Mouse (Mus musculus) forebrain, embryonic 11.5 days (tissue): ENCODE measurements around the gene Ippk. TPM values are rescaled to one million over a fixed set of nuclear protein-coding genes. Genes with fewer than 3 reads are reported as not detected.

Experiments used
- polyA plus RNA-seq: library from polyadenylated mRNA; unstranded; fragments of >200 nt; fragmentation: Nextera tagmentation; extraction: Ambion mirVana; gene quantifications from 2 replicates; pipeline ENCODE4 v1.2.1, GENCODE M21; 2014

Ippk gene
- polyA plus RNA-seq, 1 experiment from 2014 or later, result 16.6 TPM

Other genes starting within 250 kb of the Ippk start
- gene Ninj1, start 233.8 kb upstream of the Ippk start, polyA plus RNA-seq, result 19.6 and 23.8 TPM in 2 replicates
- gene Card19, start 205.2 kb upstream of the Ippk start, polyA plus RNA-seq, result 18.9 and 19.6 TPM in 2 replicates
- 0.32 and 1.4 TPM in 2 replicates for gene Susd3, start 172.5 kb upstream of the Ippk start, polyA plus RNA-seq
- 1.7 and 2.1 TPM in 2 replicates for gene Fgd3, start 100.9 kb upstream of the Ippk start, polyA plus RNA-seq
- gene Bicd2, start 79.7 kb upstream of the Ippk start, polyA plus RNA-seq, result 35.7 and 38.5 TPM in 2 replicates
- 1.2 and 1.5 TPM in 2 replicates for gene Tes3-ps, start 72.1 kb downstream of the Ippk start, polyA plus RNA-seq
- gene Ecm2, start 83.6 kb downstream of the Ippk start, polyA plus RNA-seq, result 0.76 and 0.80 TPM in 2 replicates
- 0.41 and 0.55 TPM in 2 replicates for gene Aspn, start 123.2 kb downstream of the Ippk start, polyA plus RNA-seq
- gene Omd, start 161.2 kb downstream of the Ippk start, polyA plus RNA-seq, result 0.61 and 1.0 TPM in 2 replicates
- gene Ogn, start 186.8 kb downstream of the Ippk start, polyA plus RNA-seq, result 9.8 and 9.9 TPM in 2 replicates
- gene Cenpp, start 231.5 kb downstream of the Ippk start, polyA plus RNA-seq, result 42.9 and 44.5 TPM in 2 replicates
- gene Nol8, start 231.8 kb downstream of the Ippk start, polyA plus RNA-seq, result 22.8 and 23.4 TPM in 2 replicates